Mouse (Mus musculus): ENCODE measurements around the gene Aloxe3.
A peak's percentile ranks its signal among the peaks of the same experiment; 100 is the strongest.

DNA sequence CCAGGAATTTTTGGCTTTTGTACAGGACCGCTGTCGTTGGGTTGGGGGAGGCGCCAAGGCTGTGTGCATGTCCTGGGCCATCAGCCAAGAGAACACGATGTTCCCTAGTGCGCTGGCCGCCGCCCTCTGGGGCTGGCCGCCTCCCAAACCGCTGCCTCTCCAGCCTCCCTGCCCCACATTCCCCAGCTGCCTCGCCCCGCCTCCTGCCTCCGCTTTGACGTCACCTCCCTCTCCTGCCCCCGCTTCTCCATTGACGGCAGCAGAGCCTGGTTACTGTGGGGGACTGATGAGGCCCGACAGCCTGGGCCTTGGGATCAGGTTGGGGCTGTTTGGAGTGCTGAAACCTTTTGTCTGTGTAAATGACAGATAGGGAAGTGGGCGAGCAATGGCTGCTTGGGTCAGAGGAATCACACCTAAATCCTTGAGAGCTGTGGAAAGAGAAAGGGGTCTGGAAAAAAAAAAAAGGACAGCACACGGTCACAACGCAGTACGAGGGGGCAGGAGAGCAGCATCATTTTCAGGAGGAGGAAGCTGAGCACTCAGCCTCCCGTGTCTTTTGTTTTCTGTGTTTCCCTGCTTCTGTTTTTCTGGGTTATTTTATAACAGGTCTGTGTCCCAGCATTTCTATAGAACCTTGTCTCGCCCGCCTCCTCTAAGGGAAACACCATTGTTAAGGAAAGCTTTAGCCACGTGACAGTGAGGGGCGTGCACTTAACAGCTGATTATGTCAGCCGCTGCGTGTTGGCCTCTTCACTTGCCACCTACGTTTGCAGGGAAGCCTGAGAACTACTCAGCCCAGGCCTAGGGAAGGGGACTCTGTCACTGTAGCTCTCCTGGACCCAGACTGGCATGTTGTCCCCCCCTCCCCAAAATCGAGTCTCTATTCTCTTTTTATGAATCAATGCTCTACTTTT, 28.5 kb upstream of the Aloxe3 start:
- TF ChIP-seq CTCF (IDR thresholded peaks at IDR 0.05) (no peak), EP300 (IDR thresholded peaks at IDR 0.05) (peak; percentile 100)

Data from lung, postnatal 0 days (tissue).